Mouse (Mus musculus) CH12.LX (cell line): Measurements from ENCODE around the gene Anxa1. TPM values are rescaled to one million over a fixed set of nuclear protein-coding genes. Genes with fewer than 3 reads are reported as not detected.

Experiments used
- DNase-seq: peaks from one replicate; pipeline ENCODE4 v3.0.0-alpha.2; 2013; ENCODE audit errors: extremely low read depth
- H3K27ac ChIP-seq: 2 replicates; pipeline ENCODE4 v1.5.1; 2012; ENCODE audit warnings: low read depth, mild to moderate bottlenecking, control low read depth, moderate library complexity; ENCODE audit not compliant: insufficient read depth
- H3K27me3 ChIP-seq: replicated peaks from 2 replicates; pipeline ENCODE3; 2012; ENCODE audit warnings: inconsistent platforms
- H3K36me3 ChIP-seq, 2 experiments: replicated peaks in 1 of 2; 2 replicates each; pipeline versions ENCODE3 to v1.6.1; 2012; ENCODE audit warnings: inconsistent platforms in 1 of 2, low read length in 1 of 2, mild to moderate bottlenecking in 1 of 2, mixed read lengths in 1 of 2, moderate library complexity in 1 of 2; ENCODE audit not compliant: control insufficient read depth in 1 of 2, insufficient read depth in 1 of 2
- H3K4me1 ChIP-seq, 2 experiments: 2 replicates each; pipeline ENCODE4 v1.6.1; 2012; ENCODE audit warnings: inconsistent platforms in 1 of 2, moderate library complexity in 1 of 2; ENCODE audit not compliant: insufficient read depth in 2 of 2, control insufficient read depth in 1 of 2
- H3K4me2 ChIP-seq: 2 replicates; pipeline ENCODE4 v1.6.1; 2012; ENCODE audit warnings: low read depth, mild to moderate bottlenecking, control low read depth; ENCODE audit not compliant: poor library complexity, insufficient read depth, severe bottlenecking
- H3K4me3 ChIP-seq, 3 experiments: fragments of 150-350 bp in 1 of 3; sonication (generic) in 1 of 3; replicated peaks in 1 of 3; 2 replicates each; pipeline versions ENCODE3 to v1.5.1; 2011 to 2012; ENCODE audit warnings: low read depth in 2 of 3, low read length in 2 of 3, mild to moderate bottlenecking in 2 of 3, moderate library complexity in 2 of 3, control low read depth in 1 of 3, improper control_type of control experiment in 1 of 3, inconsistent platforms in 1 of 3, mixed read lengths in 1 of 3; ENCODE audit not compliant: poor library complexity in 1 of 3
- H3K79me2 ChIP-seq: replicated peaks from 2 replicates; pipeline ENCODE4 v1.6.1; 2012; ENCODE audit warnings: mild to moderate bottlenecking, moderate library complexity; ENCODE audit not compliant: control insufficient read depth, poor library complexity, insufficient read depth, severe bottlenecking; ENCODE audit errors: extremely low read depth
- H3K9ac ChIP-seq: 2 replicates; pipeline ENCODE4 v1.6.1; 2012; ENCODE audit warnings: low read depth, mild to moderate bottlenecking, control low read depth, moderate library complexity; ENCODE audit not compliant: insufficient read depth
- H3K9me3 ChIP-seq: replicated peaks from 2 replicates; pipeline ENCODE3; 2012; ENCODE audit warnings: low read length, inconsistent platforms, mixed read lengths
- BHLHE40 ChIP-seq: IDR thresholded peaks from 2 replicates; pipeline ENCODE4 v1.6.1; 2011; ENCODE audit warnings: mild to moderate bottlenecking, low read depth, low read length, improper control_type of control experiment
- CHD2 ChIP-seq: IDR thresholded peaks from 2 replicates; pipeline ENCODE4 v1.6.1; 2011; ENCODE audit warnings: low read length, improper control_type of control experiment
- ELF1 ChIP-seq: IDR thresholded peaks from 2 replicates; pipeline ENCODE4 v1.6.1; 2014; ENCODE audit warnings: low read depth, mild to moderate bottlenecking, inconsistent platforms, low read length, improper control_type of control experiment
- EP300 ChIP-seq: IDR thresholded peaks from 2 replicates; pipeline ENCODE4 v1.6.1; 2011; ENCODE audit warnings: low read length, improper control_type of control experiment
- GABPA ChIP-seq: IDR thresholded peaks from 2 replicates; pipeline ENCODE4 v1.6.1; 2012; ENCODE audit warnings: low read depth, low read length, improper control_type of control experiment, inconsistent platforms; ENCODE audit not compliant: insufficient replicate concordance
- IRF4 ChIP-seq: IDR thresholded peaks from 2 replicates; pipeline ENCODE4 v1.6.1; 2014; ENCODE audit warnings: low read depth, mild to moderate bottlenecking, inconsistent platforms, low read length, improper control_type of control experiment
- JUN ChIP-seq: IDR thresholded peaks from 2 replicates; pipeline ENCODE4 v1.6.1; 2011; ENCODE audit warnings: low read depth, mild to moderate bottlenecking, low read length, improper control_type of control experiment, moderate library complexity; ENCODE audit not compliant: insufficient read depth
- JUND ChIP-seq: conservative IDR thresholded peaks from 2 replicates; pipeline ENCODE4 v1.6.1; 2011; ENCODE audit warnings: low read depth, low read length, improper control_type of control experiment
- MAX ChIP-seq: IDR thresholded peaks from 2 replicates; pipeline ENCODE4 v1.6.1; 2011; ENCODE audit warnings: low read length, improper control_type of control experiment
- MEF2A ChIP-seq: IDR thresholded peaks from 2 replicates; pipeline ENCODE4 v1.6.1; 2014; ENCODE audit warnings: low read depth, mild to moderate bottlenecking, inconsistent platforms, low read length, improper control_type of control experiment, borderline replicate concordance
- NELFE ChIP-seq: IDR thresholded peaks from 2 replicates; pipeline ENCODE4 v1.6.1; 2011; ENCODE audit warnings: low read depth, low read length, improper control_type of control experiment
- PAX5 ChIP-seq: IDR thresholded peaks from 2 replicates; pipeline ENCODE4 v1.6.1; 2012; ENCODE audit warnings: low read length, inconsistent platforms, mixed read lengths
- POLR2AphosphoS2 ChIP-seq: IDR thresholded peaks from 2 replicates; pipeline ENCODE4 v1.6.1; 2011; ENCODE audit warnings: low read depth, low read length, improper control_type of control experiment
- RAD21 ChIP-seq: IDR thresholded peaks from 2 replicates; pipeline ENCODE4 v1.6.1; 2011; ENCODE audit warnings: low read depth, mild to moderate bottlenecking, low read length, improper control_type of control experiment, moderate library complexity
- RCOR1 ChIP-seq: conservative IDR thresholded peaks from 2 replicates; pipeline ENCODE4 v1.6.1; 2012; ENCODE audit warnings: low read depth, mild to moderate bottlenecking, inconsistent platforms, low read length, improper control_type of control experiment
- SIN3A ChIP-seq: IDR thresholded peaks from 2 replicates; pipeline ENCODE4 v1.6.1; 2012; ENCODE audit warnings: low read length, improper control_type of control experiment, inconsistent platforms
- SMC3 ChIP-seq: IDR thresholded peaks from 2 replicates; pipeline ENCODE4 v1.6.1; 2011; ENCODE audit warnings: low read depth, low read length, improper control_type of control experiment
- TCF12 ChIP-seq: IDR thresholded peaks from 2 replicates; pipeline ENCODE4 v1.6.1; 2014; ENCODE audit warnings: low read depth, mild to moderate bottlenecking, inconsistent platforms, low read length, improper control_type of control experiment
- UBTF ChIP-seq: IDR thresholded peaks from 2 replicates; pipeline ENCODE4 v1.6.1; 2012; ENCODE audit warnings: low read depth, mild to moderate bottlenecking, inconsistent platforms, low read length, improper control_type of control experiment, moderate library complexity
- USF1 ChIP-seq: IDR thresholded peaks from 2 replicates; pipeline ENCODE4 v1.6.1; 2014; ENCODE audit warnings: low read depth, mild to moderate bottlenecking, inconsistent platforms, low read length, improper control_type of control experiment
- USF2 ChIP-seq: conservative IDR thresholded peaks from 2 replicates; pipeline ENCODE4 v1.6.1; 2011; ENCODE audit warnings: low read depth, low read length, improper control_type of control experiment
- ZC3H11A ChIP-seq: IDR thresholded peaks from 2 replicates; pipeline ENCODE4 v1.6.1; 2012; ENCODE audit warnings: low read depth, mild to moderate bottlenecking, inconsistent platforms, low read length, improper control_type of control experiment
- ZKSCAN1 ChIP-seq: IDR thresholded peaks from 2 replicates; pipeline ENCODE4 v1.6.1; 2012; ENCODE audit warnings: low read depth, inconsistent platforms, low read length, improper control_type of control experiment, borderline replicate concordance
- ZMIZ1 ChIP-seq: IDR thresholded peaks from 2 replicates; pipeline ENCODE4 v1.6.1; 2012; ENCODE audit warnings: low read depth, mild to moderate bottlenecking, inconsistent platforms, low read length, improper control_type of control experiment
- dilution Hi-C: fragments of 300-500 bp; cut with MboI; formaldehyde crosslinking; loops from 2 replicates; pipeline ENCODE4 v1.14.3; 2020; ENCODE audit warnings: low sequenced_read_pairs; ENCODE audit not compliant: extremely low pct_unique_long_range_greater_than_20kb, extremely low pct_ligation_motif_present
- in situ Hi-C: fragments of 300-500 bp; cut with MboI; formaldehyde crosslinking; loops from 3 replicates; pipeline ENCODE4 v1.14.3; 2019; ENCODE audit warnings: low sequenced_read_pairs, low pct_ligation_motif_present, low pct_unique_long_range_greater_than_20kb, mixed read lengths
- polyA plus RNA-seq: library from polyadenylated mRNA; unstranded; fragments of >175 nt; gene quantifications from 2 replicates; pipeline ENCODE4 v1.2.1, GENCODE M21; 2012; ENCODE audit warnings: low read depth; ENCODE audit not compliant: insufficient read length
- total RNA-seq, 2 experiments: library from RNA; depleted of rRNA; stranded (reverse); fragments of 300-350 nt in 1 of 2; fragments of >200 nt in 1 of 2; gene quantifications; 2 replicates each; pipeline ENCODE4 v1.2.3; 2012 to 2014

Gene Anxa1
- total and polyA plus RNA-seq, 3 experiments: 3.9 to 24.9 (median 13.2) TPM

GRCm38 (mm10) chr19:20399187-20399586 lies 8.4 kb upstream of the Anxa1 start:
- TF ChIP-seq USF1: no peak
- no peak for TF ChIP-seq RCOR1
- no peak for TF ChIP-seq ELF1
- TF ChIP-seq ZMIZ1: no peak
- TF ChIP-seq EP300: no peak
- no peak for TF ChIP-seq PAX5
- no peak for TF ChIP-seq USF2
- TF ChIP-seq ZKSCAN1: no peak
- TF ChIP-seq GABPA: no peak
- TF ChIP-seq POLR2AphosphoS2: no peak
- no peak for TF ChIP-seq ZC3H11A
- TF ChIP-seq, all 38 proteins: peak for 0
- in situ Hi-C loops (no loop called here), dilution Hi-C loops (no loop called here)
- no peak overlapping the region for H3K4me3 ChIP-seq
- peaks cover 0 to 5% of the 10 kb centered on the region in 2 experiments; a peak in 1 of 4 replicates for H3K4me1 ChIP-seq
- no peak for DNase-seq
- H3K79me2 ChIP-seq: no peaks in the 10 kb centered on the region
- no peak overlapping the region for H3K9ac ChIP-seq
- H3K4me2 ChIP-seq: no peak overlapping the region
- no peaks in the 10 kb centered on the region for H3K36me3 ChIP-seq
- no peak overlapping the region for H3K27ac ChIP-seq
- no peaks in the 10 kb centered on the region for H3K9me3 ChIP-seq
- H3K27me3 ChIP-seq: no peaks in the 10 kb centered on the region

GRCm38 (mm10) chr19:20397092-20397491 lies 6.3 kb upstream of the Anxa1 start:
- H3K36me3 ChIP-seq: no peaks in the 10 kb centered on the region
- no peaks in the 10 kb centered on the region for H3K27me3 ChIP-seq
- no peak overlapping the region for H3K4me3 ChIP-seq
- H3K9ac ChIP-seq: no peak overlapping the region
- dilution Hi-C loops: no loop called here
- peaks cover 0 to 12% of the 10 kb centered on the region in 2 experiments; a peak in 1 of 4 replicates for H3K4me1 ChIP-seq
- TF ChIP-seq TCF12 (no peak), SIN3A (no peak), USF2 (no peak), CHD2 (no peak), NELFE (no peak), JUND (no peak), ZC3H11A (no peak), JUN (no peak), USF1 (no peak), UBTF (no peak), ELF1 (no peak), ZKSCAN1 (no peak), MEF2A (no peak), MAX (no peak), SMC3 (no peak), BHLHE40 (no peak), IRF4 (no peak), RAD21 (no peak)
- TF ChIP-seq, all 38 proteins: peak for 0
- in situ Hi-C loops: no loop called here
- no peak for DNase-seq
- Histone ChIP-seq H3K27ac (no peak overlapping the region), H3K4me2 (no peak overlapping the region), H3K9me3 (no peaks in the 10 kb centered on the region), H3K79me2 (no peaks in the 10 kb centered on the region)
